Mouse (Mus musculus) CH12.LX (cell line): ENCODE data around the gene Zbtb38. TPM values are rescaled to one million over a fixed set of nuclear protein-coding genes. Genes with fewer than 3 reads are reported as not detected.
A peak's percentile ranks its signal among the peaks of the same experiment; 100 is the strongest.

Source experiments
- DNase-seq: peaks from one replicate; pipeline ENCODE4 v3.0.0-alpha.2; 2013; ENCODE audit errors: extremely low read depth
- H3K27ac ChIP-seq: 2 replicates; pipeline ENCODE4 v1.5.1; 2012; ENCODE audit warnings: low read depth, mild to moderate bottlenecking, control low read depth, moderate library complexity; ENCODE audit not compliant: insufficient read depth
- H3K27me3 ChIP-seq: replicated peaks from 2 replicates; pipeline ENCODE3; 2012; ENCODE audit warnings: inconsistent platforms
- H3K36me3 ChIP-seq, 2 experiments: replicated peaks in 1 of 2; 2 replicates each; pipeline versions ENCODE3 to v1.6.1; 2012; ENCODE audit warnings: inconsistent platforms in 1 of 2, low read length in 1 of 2, mild to moderate bottlenecking in 1 of 2, mixed read lengths in 1 of 2, moderate library complexity in 1 of 2; ENCODE audit not compliant: control insufficient read depth in 1 of 2, insufficient read depth in 1 of 2
- H3K4me1 ChIP-seq, 2 experiments: 2 replicates each; pipeline ENCODE4 v1.6.1; 2012; ENCODE audit warnings: inconsistent platforms in 1 of 2, moderate library complexity in 1 of 2; ENCODE audit not compliant: insufficient read depth in 2 of 2, control insufficient read depth in 1 of 2
- H3K4me2 ChIP-seq: 2 replicates; pipeline ENCODE4 v1.6.1; 2012; ENCODE audit warnings: low read depth, mild to moderate bottlenecking, control low read depth; ENCODE audit not compliant: poor library complexity, insufficient read depth, severe bottlenecking
- H3K4me3 ChIP-seq, 3 experiments: fragments of 150-350 bp in 1 of 3; sonication (generic) in 1 of 3; replicated peaks in 1 of 3; 2 replicates each; pipeline versions ENCODE3 to v1.5.1; 2011 to 2012; ENCODE audit warnings: low read depth in 2 of 3, low read length in 2 of 3, mild to moderate bottlenecking in 2 of 3, moderate library complexity in 2 of 3, control low read depth in 1 of 3, improper control_type of control experiment in 1 of 3, inconsistent platforms in 1 of 3, mixed read lengths in 1 of 3; ENCODE audit not compliant: poor library complexity in 1 of 3
- H3K79me2 ChIP-seq: replicated peaks from 2 replicates; pipeline ENCODE4 v1.6.1; 2012; ENCODE audit warnings: mild to moderate bottlenecking, moderate library complexity; ENCODE audit not compliant: control insufficient read depth, poor library complexity, insufficient read depth, severe bottlenecking; ENCODE audit errors: extremely low read depth
- H3K9ac ChIP-seq: 2 replicates; pipeline ENCODE4 v1.6.1; 2012; ENCODE audit warnings: low read depth, mild to moderate bottlenecking, control low read depth, moderate library complexity; ENCODE audit not compliant: insufficient read depth
- H3K9me3 ChIP-seq: replicated peaks from 2 replicates; pipeline ENCODE3; 2012; ENCODE audit warnings: low read length, inconsistent platforms, mixed read lengths
- BHLHE40 ChIP-seq: IDR thresholded peaks from 2 replicates; pipeline ENCODE4 v1.6.1; 2011; ENCODE audit warnings: mild to moderate bottlenecking, low read depth, low read length, improper control_type of control experiment
- CHD1 ChIP-seq: IDR thresholded peaks from 2 replicates; pipeline ENCODE4 v1.6.1; 2012; ENCODE audit warnings: low read depth, low read length, improper control_type of control experiment, inconsistent platforms
- CHD2 ChIP-seq: IDR thresholded peaks from 2 replicates; pipeline ENCODE4 v1.6.1; 2011; ENCODE audit warnings: low read length, improper control_type of control experiment
- CTCF ChIP-seq, 2 experiments: IDR thresholded peaks in 1 of 2; conservative IDR thresholded peaks in 1 of 2; 2 replicates each; pipeline ENCODE4 v1.5.1; 2011 to 2012; ENCODE audit warnings: low read depth in 2 of 2, low read length in 2 of 2, improper control_type of control experiment in 1 of 2, inconsistent platforms in 1 of 2, mild to moderate bottlenecking in 1 of 2, moderate library complexity in 1 of 2
- E2F4 ChIP-seq: IDR thresholded peaks from 2 replicates; pipeline ENCODE4 v1.6.1; 2011; ENCODE audit warnings: low read depth, low read length, improper control_type of control experiment; ENCODE audit not compliant: insufficient replicate concordance
- ELF1 ChIP-seq: IDR thresholded peaks from 2 replicates; pipeline ENCODE4 v1.6.1; 2014; ENCODE audit warnings: low read depth, mild to moderate bottlenecking, inconsistent platforms, low read length, improper control_type of control experiment
- EP300 ChIP-seq: IDR thresholded peaks from 2 replicates; pipeline ENCODE4 v1.6.1; 2011; ENCODE audit warnings: low read length, improper control_type of control experiment
- ETS1 ChIP-seq: conservative IDR thresholded peaks from 2 replicates; pipeline ENCODE4 v1.6.1; 2012; ENCODE audit warnings: low read depth, mild to moderate bottlenecking, inconsistent platforms, low read length, improper control_type of control experiment, moderate library complexity
- GABPA ChIP-seq: IDR thresholded peaks from 2 replicates; pipeline ENCODE4 v1.6.1; 2012; ENCODE audit warnings: low read depth, low read length, improper control_type of control experiment, inconsistent platforms; ENCODE audit not compliant: insufficient replicate concordance
- IRF4 ChIP-seq: IDR thresholded peaks from 2 replicates; pipeline ENCODE4 v1.6.1; 2014; ENCODE audit warnings: low read depth, mild to moderate bottlenecking, inconsistent platforms, low read length, improper control_type of control experiment
- JUN ChIP-seq: IDR thresholded peaks from 2 replicates; pipeline ENCODE4 v1.6.1; 2011; ENCODE audit warnings: low read depth, mild to moderate bottlenecking, low read length, improper control_type of control experiment, moderate library complexity; ENCODE audit not compliant: insufficient read depth
- JUND ChIP-seq: conservative IDR thresholded peaks from 2 replicates; pipeline ENCODE4 v1.6.1; 2011; ENCODE audit warnings: low read depth, low read length, improper control_type of control experiment
- KAT2A ChIP-seq: IDR thresholded peaks from 2 replicates; pipeline ENCODE4 v1.6.1; 2012; ENCODE audit warnings: low read length, improper control_type of control experiment, inconsistent platforms; ENCODE audit not compliant: insufficient replicate concordance
- MAFK ChIP-seq: IDR thresholded peaks from 2 replicates; pipeline ENCODE4 v1.6.1; 2011; ENCODE audit warnings: low read length, improper control_type of control experiment; ENCODE audit not compliant: insufficient replicate concordance
- MAX ChIP-seq: IDR thresholded peaks from 2 replicates; pipeline ENCODE4 v1.6.1; 2011; ENCODE audit warnings: low read length, improper control_type of control experiment
- MAZ ChIP-seq: IDR thresholded peaks from 2 replicates; pipeline ENCODE4 v1.6.1; 2012; ENCODE audit warnings: low read depth, mild to moderate bottlenecking, inconsistent platforms, low read length, improper control_type of control experiment, moderate library complexity
- MEF2A ChIP-seq: IDR thresholded peaks from 2 replicates; pipeline ENCODE4 v1.6.1; 2014; ENCODE audit warnings: low read depth, mild to moderate bottlenecking, inconsistent platforms, low read length, improper control_type of control experiment, borderline replicate concordance
- MXI1 ChIP-seq: IDR thresholded peaks from 2 replicates; pipeline ENCODE4 v1.6.1; 2011; ENCODE audit warnings: mild to moderate bottlenecking, low read depth, low read length, improper control_type of control experiment
- MYC ChIP-seq: IDR thresholded peaks from 2 replicates; pipeline ENCODE4 v1.6.1; 2011; ENCODE audit warnings: low read depth, mild to moderate bottlenecking, improper control_type of control experiment, low read length
- NELFE ChIP-seq: IDR thresholded peaks from 2 replicates; pipeline ENCODE4 v1.6.1; 2011; ENCODE audit warnings: low read depth, low read length, improper control_type of control experiment
- NRF1 ChIP-seq: IDR thresholded peaks from 2 replicates; pipeline ENCODE4 v1.6.1; 2014; ENCODE audit warnings: low read depth, mild to moderate bottlenecking, inconsistent platforms, low read length, improper control_type of control experiment, moderate library complexity
- PAX5 ChIP-seq: IDR thresholded peaks from 2 replicates; pipeline ENCODE4 v1.6.1; 2012; ENCODE audit warnings: low read length, inconsistent platforms, mixed read lengths
- POLR2A ChIP-seq: IDR thresholded peaks from 2 replicates; pipeline ENCODE4 v1.6.1; 2011; ENCODE audit warnings: low read depth, mild to moderate bottlenecking, improper control_type of control experiment, low read length
- POLR2AphosphoS2 ChIP-seq: IDR thresholded peaks from 2 replicates; pipeline ENCODE4 v1.6.1; 2011; ENCODE audit warnings: low read depth, low read length, improper control_type of control experiment
- RAD21 ChIP-seq: IDR thresholded peaks from 2 replicates; pipeline ENCODE4 v1.6.1; 2011; ENCODE audit warnings: low read depth, mild to moderate bottlenecking, low read length, improper control_type of control experiment, moderate library complexity
- RCOR1 ChIP-seq: conservative IDR thresholded peaks from 2 replicates; pipeline ENCODE4 v1.6.1; 2012; ENCODE audit warnings: low read depth, mild to moderate bottlenecking, inconsistent platforms, low read length, improper control_type of control experiment
- SIN3A ChIP-seq: IDR thresholded peaks from 2 replicates; pipeline ENCODE4 v1.6.1; 2012; ENCODE audit warnings: low read length, improper control_type of control experiment, inconsistent platforms
- SMC3 ChIP-seq: IDR thresholded peaks from 2 replicates; pipeline ENCODE4 v1.6.1; 2011; ENCODE audit warnings: low read depth, low read length, improper control_type of control experiment
- TBP ChIP-seq: conservative IDR thresholded peaks from 2 replicates; pipeline ENCODE4 v1.6.1; 2011; ENCODE audit warnings: low read depth, low read length, improper control_type of control experiment
- TCF12 ChIP-seq: IDR thresholded peaks from 2 replicates; pipeline ENCODE4 v1.6.1; 2014; ENCODE audit warnings: low read depth, mild to moderate bottlenecking, inconsistent platforms, low read length, improper control_type of control experiment
- UBTF ChIP-seq: IDR thresholded peaks from 2 replicates; pipeline ENCODE4 v1.6.1; 2012; ENCODE audit warnings: low read depth, mild to moderate bottlenecking, inconsistent platforms, low read length, improper control_type of control experiment, moderate library complexity
- USF1 ChIP-seq: IDR thresholded peaks from 2 replicates; pipeline ENCODE4 v1.6.1; 2014; ENCODE audit warnings: low read depth, mild to moderate bottlenecking, inconsistent platforms, low read length, improper control_type of control experiment
- USF2 ChIP-seq: conservative IDR thresholded peaks from 2 replicates; pipeline ENCODE4 v1.6.1; 2011; ENCODE audit warnings: low read depth, low read length, improper control_type of control experiment
- ZC3H11A ChIP-seq: IDR thresholded peaks from 2 replicates; pipeline ENCODE4 v1.6.1; 2012; ENCODE audit warnings: low read depth, mild to moderate bottlenecking, inconsistent platforms, low read length, improper control_type of control experiment
- ZKSCAN1 ChIP-seq: IDR thresholded peaks from 2 replicates; pipeline ENCODE4 v1.6.1; 2012; ENCODE audit warnings: low read depth, inconsistent platforms, low read length, improper control_type of control experiment, borderline replicate concordance
- ZMIZ1 ChIP-seq: IDR thresholded peaks from 2 replicates; pipeline ENCODE4 v1.6.1; 2012; ENCODE audit warnings: low read depth, mild to moderate bottlenecking, inconsistent platforms, low read length, improper control_type of control experiment
- ZNF384 ChIP-seq: IDR thresholded peaks from 2 replicates; pipeline ENCODE4 v1.6.1; 2012; ENCODE audit warnings: low read depth, low read length, improper control_type of control experiment, inconsistent platforms
- dilution Hi-C: fragments of 300-500 bp; cut with MboI; formaldehyde crosslinking; loops from 2 replicates; pipeline ENCODE4 v1.14.3; 2020; ENCODE audit warnings: low sequenced_read_pairs; ENCODE audit not compliant: extremely low pct_unique_long_range_greater_than_20kb, extremely low pct_ligation_motif_present
- in situ Hi-C: fragments of 300-500 bp; cut with MboI; formaldehyde crosslinking; loops from 3 replicates; pipeline ENCODE4 v1.14.3; 2019; ENCODE audit warnings: low sequenced_read_pairs, low pct_ligation_motif_present, low pct_unique_long_range_greater_than_20kb, mixed read lengths
- polyA plus RNA-seq: library from polyadenylated mRNA; unstranded; fragments of >175 nt; gene quantifications from 2 replicates; pipeline ENCODE4 v1.2.1, GENCODE M21; 2012; ENCODE audit warnings: low read depth; ENCODE audit not compliant: insufficient read length
- total RNA-seq, 2 experiments: library from RNA; depleted of rRNA; stranded (reverse); fragments of 300-350 nt in 1 of 2; fragments of >200 nt in 1 of 2; gene quantifications; 2 replicates each; pipeline ENCODE4 v1.2.3; 2012 to 2014

Gene Zbtb38
- total and polyA plus RNA-seq, 3 experiments, result 51.7 to 102 (median 68.8) TPM

GRCm38 (mm10) chr9:96744909-96745308 is 7.7 kb downstream of the Zbtb38 start (continued):
- TF ChIP-seq RCOR1 (no peak), NRF1 (no peak)

GRCm38 (mm10) chr9:96741365-96742085 is 11.1 kb downstream of the Zbtb38 start:
- H3K9ac ChIP-seq, result peak overlapping the region; percentile 62
- H3K9me3 ChIP-seq, result peaks cover 18% of the 10 kb centered on the region
- in situ Hi-C loops (no loop called here), dilution Hi-C loops (no loop called here)
- DNase-seq, result no peak
- H3K4me3 ChIP-seq, result peak overlapping the region in 2 of 3 experiments; percentile 9 to 33
- peak overlapping the region; percentile 59; the same call in 1 of the 2 replicates for H3K4me2 ChIP-seq
- peaks cover 24 to 72% of the 10 kb centered on the region in 2 experiments for H3K4me1 ChIP-seq
- H3K79me2 ChIP-seq, result peaks cover 9% of the 10 kb centered on the region
- H3K27me3 ChIP-seq, result no peaks in the 10 kb centered on the region
- H3K27ac ChIP-seq, result peak overlapping the region; percentile 100
- H3K36me3 ChIP-seq, result peaks cover 32 to 62% of the 10 kb centered on the region in 2 experiments
- TF ChIP-seq SIN3A (no peak), ELF1 (no peak), POLR2AphosphoS2 (0 out of 2 replicates have a peak, but pooled peaks have one; percentile 11), ZKSCAN1 (no peak), CTCF (conservative IDR thresholded peaks at IDR 0.05 in 1 of 2, IDR thresholded peaks at IDR 0.05 in 1 of 2; ENCODE audit: low read depth in 2 of 2, low read length in 2 of 2) (no peak), ETS1 (no peak), IRF4 (no peak), ZMIZ1 (peak; percentile 35; the same call in 1 of the 2 replicates), EP300 (no peak; the same call in 1 of the 2 replicates), NELFE (no peak), CHD2 (no peak; the same call in 1 of the 2 replicates), ZC3H11A (no peak), MYC (no peak), JUND (no peak), POLR2A (no peak; the same call in 1 of the 2 replicates), JUN (no peak), MAFK (no peak), RAD21 (no peak), TBP (no peak), E2F4 (no peak), MXI1 (peak; percentile 0; the same call in 1 of the 2 replicates), NRF1 (peak; percentile 48), GABPA (no peak), RCOR1 (no peak), MAZ (no peak), KAT2A (no peak), USF2 (no peak), TCF12 (no peak), BHLHE40 (no peak), MEF2A (no peak), UBTF (no peak; the same call in 1 of the 2 replicates), USF1 (no peak), PAX5 (no peak), ZNF384 (no peak), MAX (no peak), CHD1 (0 out of 2 replicates have a peak, but pooled peaks have one; percentile 17), SMC3 (0 out of 2 replicates have a peak, but pooled peaks have one; percentile 0)
